In genomic region chr2:32963981-32964380, GRCm38 (mm10) we compare ENCODE assay signal across 11 mouse cellular contexts. TPM values are rescaled to one million over a fixed set of nuclear protein-coding genes. Genes with fewer than 3 reads are reported as not detected.
DNase-seq lines count a peak whose midpoint lies in the region; ATAC-seq lines count a peak whose summit lies in the region.
"Had no signal": no experiment of that assay in that cellular context is flagged by ENCODE, and none has a peak within 500 bp of the region (broad histone marks: within the 10 kb centered on the region; RNA-seq: fewer than 3 reads in every experiment).

No protein-coding gene starts in this region.

- WGBS in heart, embryonic 14.5 days = 77% methylated on average over 1 of the region's 1 CpGs
- WGBS in limb, embryonic 15.5 days = 75% methylated on average over 1 of the region's 1 CpGs

- intact Hi-C loops in heart, postnatal 14 days (cut with DNase I) = no loop called here

- H3K9ac ChIP-seq in heart, embryonic 14.5 days (ENCODE audit: low read length) = peak overlapping the region; percentile 72; the same call in 1 of the 2 replicates
- H3K9ac ChIP-seq in limb, embryonic 15.5 days = no peak overlapping the region

- DNase-seq in heart, postnatal 14 days = no peak
- DNase-seq in A20 (ENCODE audit: low read depth, low spot score) (peak; percentile 24), R1 (ENCODE audit: low read depth, low spot score) (peak; percentile 79)
- no peak for DNase-seq in spleen, postnatal 36 days (ENCODE audit: low spot score in 2 of 2)
- no peak for DNase-seq in layer of hippocampus, adult 18-20 months (ENCODE audit: low spot score in 2 of 2)
- DNase-seq in layer of hippocampus, adult 9-11 months = no peak
- DNase-seq: cerebellum, postnatal 10 days; gastrocnemius, adult 2 months; kidney, postnatal 14 days had no signal

- peaks cover 30% of the 10 kb centered on the region for H3K36me3 ChIP-seq in heart, embryonic 14.5 days (ENCODE audit: control insufficient read depth, insufficient read depth, low read length)
- H3K36me3 ChIP-seq in limb, embryonic 15.5 days = peaks cover 27% of the 10 kb centered on the region

- H3K27ac ChIP-seq in heart, embryonic 14.5 days (replicated peaks in 1 of 2; ENCODE audit: control insufficient read depth in 1 of 2, insufficient read depth in 1 of 2, low read depth in 2 of 2, low read length in 2 of 2) = no peak overlapping the region
- H3K27ac ChIP-seq in limb, embryonic 15.5 days = no peak overlapping the region
- H3K27ac ChIP-seq: gastrocnemius, adult 2 months had no signal

- no peak overlapping the region for H3K4me3 ChIP-seq in heart, embryonic 14.5 days (ENCODE audit: control insufficient read depth in 1 of 2, insufficient read depth in 1 of 2, low read depth in 1 of 2, low read length in 2 of 2)
- H3K4me3 ChIP-seq in limb, embryonic 15.5 days = peak overlapping the region; percentile 79; the same call in 1 of the 2 replicates

- ATAC-seq in heart, embryonic 14.5 days (ENCODE audit: insufficient number of reproducible peaks, insufficient read depth, low FRiP score, low read depth) = no peak
- no peak for ATAC-seq in limb, embryonic 15.5 days (ENCODE audit: insufficient number of reproducible peaks, low FRiP score, low TSS enrichment, low read depth)

- H3K27me3 ChIP-seq in heart, embryonic 14.5 days (ENCODE audit: control insufficient read depth, insufficient read depth, low read length) = no peaks in the 10 kb centered on the region
- no peaks in the 10 kb centered on the region for H3K27me3 ChIP-seq in limb, embryonic 15.5 days

- no peaks in the 10 kb centered on the region for H3K9me3 ChIP-seq in heart, embryonic 14.5 days (ENCODE audit: control insufficient read depth, low read length)
- H3K9me3 ChIP-seq in limb, embryonic 15.5 days = no peaks in the 10 kb centered on the region

- H3K4me2 ChIP-seq in heart, embryonic 14.5 days (ENCODE audit: low read length) = 0 out of 2 replicates have a peak overlapping the region, but pooled peaks have one; percentile 61
- peak overlapping the region; percentile 74 for H3K4me2 ChIP-seq in limb, embryonic 15.5 days

- H3K4me1 ChIP-seq in heart, embryonic 14.5 days (ENCODE audit: control insufficient read depth in 2 of 2, insufficient read depth in 2 of 2, low read length in 2 of 2) = peaks cover 21 to 40% of the 10 kb centered on the region in 2 experiments
- H3K4me1 ChIP-seq in limb, embryonic 15.5 days = peaks cover 50% of the 10 kb centered on the region

RNA-seq across cellular contexts. Expression of gene Lrsam1, which starts 2.6 kb away (rescaled TPM):
- polyA plus RNA-seq in heart, embryonic 14.5 days (2014; fragmentation: Nextera tagmentation; extraction: Ambion mirVana) = 6.3 and 7.4 TPM in 2 replicates
- total RNA-seq in heart, postnatal 14 days (2021) = 10 to 100 TPM; 12.0 to 13.4 TPM
- polyA plus RNA-seq in limb, embryonic 15.5 days (2015; fragmentation: Nextera tagmentation; extraction: Ambion mirVana) = 11.3 and 12.0 TPM in 2 replicates
- total RNA-seq in layer of hippocampus, adult 18-20 months (2021) = 10 to 100 TPM; 30.3 to 38.7 TPM

RNA-seq across cellular contexts. Expression of gene Rpl12, which starts 2.6 kb away (rescaled TPM):
- polyA plus RNA-seq in heart, embryonic 14.5 days (2014; fragmentation: Nextera tagmentation; extraction: Ambion mirVana) = 112 and 129 TPM in 2 replicates
- 10 to 100 TPM; 66.3 to 75.0 TPM for total RNA-seq in heart, postnatal 14 days (2021)
- polyA plus RNA-seq in limb, embryonic 15.5 days (2015; fragmentation: Nextera tagmentation; extraction: Ambion mirVana) = 154 and 176 TPM in 2 replicates
- 100 to 1,000 TPM in 1 of 2 experiments, 10 to 100 TPM in 1; 97.3 to 116 TPM for total RNA-seq in layer of hippocampus, adult 18-20 months (2021)

RNA-seq across cellular contexts. Expression of gene Slc2a8, which starts 17.9 kb away (rescaled TPM):
- 16.9 and 17.1 TPM in 2 replicates for polyA plus RNA-seq in heart, embryonic 14.5 days (2014; fragmentation: Nextera tagmentation; extraction: Ambion mirVana)
- 10 to 100 TPM; 12.9 to 16.3 TPM for total RNA-seq in heart, postnatal 14 days (2021)
- 22.1 and 22.4 TPM in 2 replicates for polyA plus RNA-seq in limb, embryonic 15.5 days (2015; fragmentation: Nextera tagmentation; extraction: Ambion mirVana)
- 10 to 100 TPM; 20.5 to 20.7 TPM for total RNA-seq in layer of hippocampus, adult 18-20 months (2021)

Comparison
In these comparisons a context has a peak if more than half of its experiments do, and no peak if none do; other contexts are left out.
1. DNase-seq: peak in A20 (single experiment) and R1 (single experiment); none in heart, postnatal 14 days (0 of 2), spleen, postnatal 36 days (0 of 2), layer of hippocampus, adult 18-20 months (0 of 2) and layer of hippocampus, adult 9-11 months (single experiment).